Mouse (Mus musculus) neutrophil, adult 83 days (primary cell): ENCODE measurements around the gene Kif22. TPM values are rescaled to one million over a fixed set of nuclear protein-coding genes. Genes with fewer than 3 reads are reported as not detected.

Experiments used
- total RNA-seq, 2 experiments: library from RNA; stranded (reverse); gene quantifications; one replicate each; pipeline ENCODE4 v1.2.4; 2023

Gene Kif22
- total RNA-seq = 10 to 100 TPM; 78.1 to 84.3 TPM

DNA sequence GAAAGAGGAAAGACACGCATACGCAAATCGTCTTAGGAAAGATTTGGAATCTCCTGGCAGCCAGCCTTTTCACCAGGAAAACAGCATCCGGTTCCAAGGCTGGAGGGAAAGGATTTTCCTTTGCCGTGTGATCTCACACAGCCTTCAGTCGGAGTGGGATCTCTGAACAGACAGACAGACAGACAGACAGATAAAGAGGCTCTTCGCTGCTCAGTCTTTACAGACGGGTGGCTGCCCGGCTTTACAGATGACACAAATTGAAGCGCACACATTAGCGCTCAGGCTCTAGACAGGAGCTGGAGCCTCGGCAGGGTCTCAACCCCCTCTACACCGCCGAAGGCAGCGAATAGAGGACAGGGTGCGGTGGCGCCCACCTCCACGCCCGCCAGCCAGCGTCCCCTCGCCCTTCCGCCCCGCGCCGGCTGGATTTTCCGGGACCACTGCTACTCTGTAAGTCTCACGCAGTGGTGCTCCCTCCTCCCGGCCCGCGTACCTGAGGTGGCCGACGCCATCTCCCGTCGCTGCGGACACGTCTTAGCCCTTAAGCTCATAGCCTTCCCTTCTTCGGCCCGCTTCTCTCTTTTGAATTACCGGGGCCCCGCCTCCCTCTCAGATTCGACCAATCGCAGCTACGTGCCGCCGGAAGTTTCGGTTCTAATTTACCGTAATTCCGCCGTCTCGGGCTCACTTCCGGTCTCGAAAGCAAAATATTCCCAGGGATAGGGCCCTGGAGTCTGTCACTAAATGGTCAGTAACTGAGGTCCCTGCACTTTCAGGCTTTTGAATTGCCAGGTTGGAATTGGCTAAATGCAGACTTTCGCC lies at the start of gene Kif22:
Gene Kif22 (minus strand): TSS at position 621 of the 822 bp plus-strand sequence.

DNA sequence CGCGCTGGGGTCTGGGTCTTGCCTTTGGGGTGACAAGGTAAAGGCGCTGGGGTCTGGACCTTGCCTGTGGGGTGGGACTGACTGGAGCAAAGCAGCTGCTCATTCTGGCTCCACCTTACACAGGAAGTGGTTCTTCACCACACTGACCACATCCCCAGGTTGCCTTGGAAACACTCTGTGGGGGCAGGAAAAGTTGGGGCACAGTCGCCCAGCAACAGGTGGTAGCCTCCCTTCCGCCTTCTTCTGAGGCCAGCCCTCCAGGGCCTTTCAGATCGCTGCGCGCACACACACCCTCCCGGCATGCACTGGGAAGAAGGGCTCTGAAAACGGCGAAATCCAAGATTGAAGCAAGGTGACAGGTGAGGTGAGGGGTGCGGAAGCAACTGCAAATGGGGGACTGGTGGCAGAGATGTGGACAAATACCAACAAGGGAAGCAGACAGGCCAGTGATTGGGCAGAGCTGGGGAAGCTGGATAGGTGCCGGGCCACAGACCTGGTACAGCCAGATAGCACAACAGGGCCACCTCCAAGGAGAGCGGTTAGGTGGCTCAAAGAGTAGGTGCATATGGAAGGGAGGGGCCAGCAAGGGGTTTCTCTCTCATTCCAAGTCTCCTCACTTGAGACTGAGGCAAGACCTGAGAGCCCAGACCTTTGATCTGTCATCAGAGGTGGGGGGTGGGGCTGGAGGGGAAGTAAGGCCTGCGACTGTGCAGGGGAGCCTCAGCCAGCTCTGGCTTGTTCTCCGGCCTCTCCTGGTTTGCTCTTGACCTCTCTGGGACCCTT lies 49.0 kb upstream of the Kif22 start, which contains the start of gene AI467606:
Gene AI467606 (plus strand): TSS at position 246 of the 783 bp plus-strand sequence.

DNA sequence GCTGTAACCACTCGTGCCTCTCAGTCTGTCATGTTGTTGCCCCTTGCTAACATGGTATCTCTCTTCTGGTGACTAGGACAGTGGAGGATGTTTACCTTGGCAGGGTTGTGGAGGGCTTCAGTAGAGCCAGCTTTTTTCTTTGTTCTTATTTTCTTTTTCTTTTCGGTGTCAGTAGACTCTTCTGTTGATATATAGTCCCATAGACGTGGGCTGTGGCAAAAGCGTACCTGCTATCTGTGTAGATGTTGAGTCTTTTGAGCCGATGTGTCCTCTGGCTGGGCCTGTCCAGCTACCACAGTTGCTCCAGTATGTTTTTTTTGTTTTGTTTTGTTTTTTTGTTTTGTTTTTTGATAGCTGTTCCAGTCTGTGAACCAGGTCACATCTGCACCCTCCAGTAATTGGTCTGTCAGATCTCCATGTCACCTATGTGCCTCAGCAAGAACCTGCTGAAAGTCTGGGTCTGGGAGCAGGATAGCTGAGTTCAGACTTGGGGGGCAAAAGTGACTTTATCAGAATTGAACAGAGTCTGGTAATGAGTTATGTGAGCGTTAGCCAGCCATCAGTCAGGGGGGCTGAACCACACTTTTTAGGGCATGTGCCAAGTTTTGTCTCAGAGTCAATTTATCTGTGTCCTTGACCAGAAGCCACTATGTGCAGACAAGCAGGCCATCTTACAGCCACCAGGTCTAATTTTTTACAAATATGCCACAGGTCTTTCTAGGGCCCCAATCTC lies 45.2 kb upstream of the Kif22 start, which contains the start of gene Zg16:
Gene Zg16 (minus strand): TSS at position 51 of the 733 bp plus-strand sequence.

DNA sequence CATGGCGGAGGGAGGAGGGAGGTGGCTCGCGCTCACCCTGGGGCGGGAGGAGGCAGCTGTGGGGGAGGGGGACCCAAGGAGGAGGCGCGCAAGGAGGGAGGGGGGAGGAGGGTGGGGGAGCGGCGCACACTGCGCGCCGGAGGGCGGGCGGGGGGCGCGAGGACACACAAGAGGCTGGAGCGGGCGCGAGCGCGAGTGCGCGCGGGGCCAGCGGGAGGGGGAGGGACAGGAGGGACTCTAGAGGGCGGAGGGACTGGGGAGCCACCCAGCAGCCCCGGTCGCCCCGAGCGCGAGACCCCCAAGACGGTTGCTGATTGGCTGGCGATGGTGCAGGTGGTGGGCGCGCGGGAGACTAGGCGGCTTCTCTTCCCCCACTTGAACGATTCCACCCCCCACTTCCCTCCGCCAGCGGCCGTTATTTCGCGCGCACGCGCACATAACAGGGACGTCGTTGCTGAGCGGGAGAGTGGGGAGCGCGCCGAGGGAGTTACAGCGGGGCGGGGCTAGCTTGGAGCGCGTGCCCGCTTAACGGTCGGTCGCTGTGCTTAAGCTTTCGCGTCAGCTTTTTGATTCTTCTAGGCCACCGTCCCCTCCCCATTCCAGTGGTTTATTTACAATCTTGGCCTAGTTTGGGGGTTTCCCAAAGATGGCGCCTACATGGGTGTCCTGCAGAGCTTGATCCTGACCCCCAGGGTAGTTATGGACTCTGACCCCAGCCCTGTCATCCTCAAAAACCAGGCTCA lies 15.1 kb downstream of the Kif22 start, which contains the start of gene Maz:
Gene Maz (minus strand): TSS at position 54 of the 743 bp plus-strand sequence.

GRCm38 (mm10) chr7:127020901-127021562 lies 21.2 kb downstream of the Kif22 start, which contains the start of the genes Gm42742 and Prrt2:
Gm42742 (minus strand) TSS chr7:127021097.
Prrt2 (minus strand) TSS chr7:127021211.

DNA sequence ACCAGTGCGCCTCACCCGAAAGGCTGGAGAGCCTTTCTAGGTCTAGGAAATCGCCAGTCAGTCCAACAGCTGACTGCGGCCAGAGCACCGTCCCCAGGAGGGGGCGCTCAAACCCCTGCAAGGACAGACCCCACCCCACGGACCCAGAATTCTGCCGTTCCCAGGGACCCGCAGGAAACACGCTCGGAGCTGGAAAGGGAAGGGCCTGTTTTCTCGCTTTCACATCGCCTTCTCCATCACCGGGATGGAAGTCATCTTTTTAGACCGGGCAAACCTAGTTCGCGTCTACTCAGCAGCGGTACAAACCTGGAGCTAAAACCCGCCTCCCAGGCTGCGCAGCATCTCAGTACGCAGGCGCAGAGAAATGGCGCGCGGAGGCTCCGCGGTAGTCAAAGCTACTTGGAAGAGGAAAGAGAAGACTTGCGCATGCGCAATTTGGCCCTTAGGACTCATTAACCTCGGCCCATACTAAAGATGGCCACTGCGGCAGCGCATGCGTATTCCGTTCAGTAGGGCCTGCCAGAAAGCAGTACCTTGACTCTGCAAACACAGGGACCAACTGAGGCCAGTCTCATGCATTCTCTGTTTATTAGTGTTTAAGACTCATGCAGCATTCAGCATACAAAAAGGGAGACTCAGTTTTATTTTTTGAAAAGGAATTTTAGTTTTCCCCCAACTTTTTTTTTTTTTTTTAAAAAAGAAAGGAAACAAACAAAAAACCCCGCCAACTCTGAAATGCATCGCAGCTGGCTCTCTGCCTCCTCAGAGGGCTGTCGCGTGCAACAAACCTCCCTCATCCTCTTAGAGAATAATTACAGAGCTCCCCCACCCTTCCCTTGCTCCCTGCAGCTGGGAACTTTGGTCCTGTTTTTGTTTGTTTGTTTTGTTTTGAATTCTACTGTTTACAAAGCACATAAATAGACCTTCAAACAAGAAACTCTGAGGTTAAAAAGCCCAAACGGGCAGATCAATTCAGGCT lies 25.0 kb downstream of the Kif22 start, which contains the start of gene Pagr1a:
Gene Pagr1a (minus strand): TSS at position 382 of the 979 bp plus-strand sequence.

DNA sequence TGATC lies 26.0 kb downstream of the Kif22 start, which contains the start of gene Pagr1b:
Gene Pagr1b (minus strand): TSS at position 4 of the 5 bp plus-strand sequence.

GRCm38 (mm10) chr7:127014320-127014719 lies 28.0 kb downstream of the Kif22 start, which contains the start of gene Mvp:
Mvp (minus strand) TSS chr7:127014621.

Other genes with a start within 250 kb of the Kif22 start
- gene Ppp4c, start 250.0 kb downstream of the Kif22 start, total RNA-seq = 100 to 1,000 TPM; 213 to 217 TPM
- gene Fam57b, start 244.8 kb downstream of the Kif22 start, total RNA-seq = not detected
- not detected for gene 4930451I11Rik, start 210.8 kb downstream of the Kif22 start, total RNA-seq
- gene Doc2a, start 195.1 kb downstream of the Kif22 start, total RNA-seq = not detected
- gene Hirip3, start 180.5 kb downstream of the Kif22 start, total RNA-seq = 10 to 100 TPM; 39.3 to 52.5 TPM
- gene Ino80e, start 180.1 kb downstream of the Kif22 start, total RNA-seq = 10 to 100 TPM; 39.7 to 40.9 TPM
- gene Taok2, start 157.8 kb downstream of the Kif22 start, total RNA-seq = 10 to 100 TPM; 72.6 to 75.0 TPM
- gene Tmem219, start 119.6 kb downstream of the Kif22 start, total RNA-seq = 10 to 100 TPM; 42.6 to 49.2 TPM
- 10 to 100 TPM; 15.5 to 18.1 TPM for gene Kctd13, start 113.6 kb downstream of the Kif22 start, total RNA-seq
- not detected for gene Asphd1, start 92.9 kb downstream of the Kif22 start, total RNA-seq
- gene Sez6l2, start 91.9 kb downstream of the Kif22 start, total RNA-seq = 1 to 10 TPM in 1 of 2 experiments, under 1 TPM in 1; 0.96 to 2.1 TPM
- gene Cdipt, start 66.6 kb downstream of the Kif22 start, total RNA-seq = 10 to 100 TPM; 65.6 to 77.0 TPM
- gene Cdiptos, start 66.4 kb downstream of the Kif22 start, total RNA-seq = 1 to 10 TPM; 1.3 to 2.5 TPM
- 10 to 100 TPM; 41.8 to 47.1 TPM for gene Mvp, start 27.9 kb downstream of the Kif22 start, total RNA-seq
- gene Pagr1b, start 26.0 kb downstream of the Kif22 start, total RNA-seq = 1 to 10 TPM in 1 of 2 experiments, not detected in 1; 8.7 TPM
- 10 to 100 TPM in 1 of 2 experiments, not detected in 1; 11.2 TPM for gene Pagr1a, start 25.1 kb downstream of the Kif22 start, total RNA-seq
- gene Gm42742, start 21.4 kb downstream of the Kif22 start, total RNA-seq = 10 to 100 TPM; 23.6 to 31.0 TPM
- under 1 TPM in 1 of 2 experiments, not detected in 1; 0.61 TPM for gene Prrt2, start 21.3 kb downstream of the Kif22 start, total RNA-seq
- 100 to 1,000 TPM; 177 to 194 TPM for gene Maz, start 15.4 kb downstream of the Kif22 start, total RNA-seq
- 1 to 10 TPM; 1.1 to 1.9 TPM for gene Zg16, start 44.9 kb upstream of the Kif22 start, total RNA-seq
- gene AI467606, start 48.9 kb upstream of the Kif22 start, total RNA-seq = 100 to 1,000 TPM; 125 to 140 TPM
- 1 to 10 TPM; 5.4 to 7.0 TPM for gene Qprt, start 79.8 kb upstream of the Kif22 start, total RNA-seq
- gene Spn, start 95.4 kb upstream of the Kif22 start, total RNA-seq = 100 to 1,000 TPM; 133 to 135 TPM
- 10 to 100 TPM; 50.1 to 54.2 TPM for gene Cd2bp2, start 153.6 kb upstream of the Kif22 start, total RNA-seq
- 100 to 1,000 TPM; 118 to 135 TPM for gene Tbc1d10b, start 166.0 kb upstream of the Kif22 start, total RNA-seq
- 10 to 100 TPM in 1 of 2 experiments, 1 to 10 TPM in 1; 8.1 to 11.2 TPM for gene Mylpf, start 166.4 kb upstream of the Kif22 start, total RNA-seq
- gene Zfp553, start 190.6 kb upstream of the Kif22 start, total RNA-seq = 1 to 10 TPM; 4.3 TPM
- 100 to 1,000 TPM in 1 of 2 experiments, 10 to 100 TPM in 1; 96.1 to 105 TPM for gene Sept1, start 190.7 kb upstream of the Kif22 start, total RNA-seq
- gene Zfp771, start 201.8 kb upstream of the Kif22 start, total RNA-seq = 1 to 10 TPM; 4.2 to 7.3 TPM
- 10 to 100 TPM; 21.8 to 27.9 TPM for gene Dctpp1, start 218.2 kb upstream of the Kif22 start, total RNA-seq
- gene Sephs2, start 231.6 kb upstream of the Kif22 start, total RNA-seq = 100 to 1,000 TPM; 117 to 125 TPM